In genomic region chr6:54597208-54597607, GRCm38 (mm10) we compare ENCODE assay signal across 9 mouse cellular contexts. TPM values are rescaled to one million over a fixed set of nuclear protein-coding genes. Genes with fewer than 3 reads are reported as not detected.
DNase-seq lines count a peak whose midpoint lies in the region; ATAC-seq and TF ChIP-seq lines count a peak whose summit lies in the region.
"Had no signal": no experiment of that assay in that cellular context is flagged by ENCODE, and none has a peak within 500 bp of the region (broad histone marks: within the 10 kb centered on the region; RNA-seq: fewer than 3 reads in every experiment).

Fkbp14 (minus strand) TSS chr6:54597308.

- ATAC-seq in liver, postnatal 0 days = no peak

- H3K36me3 ChIP-seq in heart, adult 2 months (ENCODE audit: control insufficient read depth, insufficient read depth, low read length) = no peaks in the 10 kb centered on the region
- no peaks in the 10 kb centered on the region for H3K36me3 ChIP-seq in liver, postnatal 0 days (replicated peaks; ENCODE audit: insufficient read depth, low read length)

- 76% methylated on average over 4 of the region's 4 CpGs for WGBS in heart, adult 2 months
- 80% methylated on average over 4 of the region's 4 CpGs for WGBS in liver, postnatal 0 days (ENCODE audit: insufficient replicate concordance)

- H3K4me3 ChIP-seq in heart, adult 2 months = peak within 1 kb of the TSS; percentile 91; the same call in 1 of the 2 replicates
- no peak within 1 kb of the TSS for H3K4me3 ChIP-seq in liver, postnatal 0 days (ENCODE audit: low read depth, low read length)

- H3K4me2 ChIP-seq in liver, postnatal 0 days (ENCODE audit: low read depth, low read length) = peak within 1 kb of the TSS; percentile 91; the same call in 1 of the 2 replicates

- H3K27ac ChIP-seq in heart, adult 2 months = no peak within 1 kb of the TSS
- no peak within 1 kb of the TSS for H3K27ac ChIP-seq in liver, postnatal 0 days (ENCODE audit: low read depth)

- no peaks in the 10 kb centered on the region; the same call in none of the 2 replicates for H3K4me1 ChIP-seq in heart, adult 2 months (ENCODE audit: control insufficient read depth, insufficient read depth, low read length)
- H3K4me1 ChIP-seq in liver, postnatal 0 days (ENCODE audit: insufficient read depth) = peaks cover 22% of the 10 kb centered on the region

- H3K9me3 ChIP-seq in liver, postnatal 0 days (ENCODE audit: low read length) = no peaks in the 10 kb centered on the region

- H3K79me2 ChIP-seq in heart, adult 2 months (replicated peaks; ENCODE audit: control insufficient read depth, insufficient read depth, low read length) = 0 out of 2 replicates have a peak, but pooled peaks cover 1% of the 10 kb centered on the region

- no peak for TF ChIP-seq CTCF in heart, adult 2 months (IDR thresholded peaks at IDR 0.05)
- no peak for TF ChIP-seq CTCF in liver, postnatal 0 days (IDR thresholded peaks at IDR 0.05; ENCODE audit: low read depth)

- DNase-seq in heart, adult 2 months = no peak
- DNase-seq in heart, adult 9 months (ENCODE audit: low spot score in 2 of 2) = no peak
- no peak for DNase-seq in adrenal gland, postnatal 36 days
- DNase-seq in heart, postnatal 14 days = no peak
- no peak for DNase-seq in liver, postnatal 0 days
- no peak for DNase-seq in right cerebral cortex, adult 18-20 months
- DNase-seq in retina, postnatal 1 day = no peak
- DNase-seq in left cerebral cortex, adult 18-20 months (ENCODE audit: low spot score in 2 of 2) = no peak
- DNase-seq: thymus, postnatal 25 days had no signal

- no peak for TF ChIP-seq EP300 in heart, adult 2 months (IDR thresholded peaks at IDR 0.05; ENCODE audit: insufficient read depth, low read depth, low read length)
- no peak for TF ChIP-seq EP300 in liver, postnatal 0 days (IDR thresholded peaks at IDR 0.05; ENCODE audit: low read depth)

- intact Hi-C loops in heart, adult 2 months (cut with DNase I) = loop anchor here (10.0 kb wide), 1 partner anchor 202 kb away; no protein-coding TSS in a partner anchor
- intact Hi-C loops in heart, postnatal 14 days (cut with DNase I) = loop anchor here (5.0 to 10.0 kb wide), 2 partner anchors 220 to 398 kb away; partner anchors contain the start of genes Ggct and Znrf2

- no peak within 1 kb of the TSS for H3K9ac ChIP-seq in heart, adult 2 months (ENCODE audit: low read depth, low read length)
- H3K9ac ChIP-seq in liver, postnatal 0 days (replicated peaks) = no peak within 1 kb of the TSS

- no peak for TF ChIP-seq POLR2A in heart, adult 2 months (IDR thresholded peaks at IDR 0.05; ENCODE audit: insufficient read depth, low read depth, low read length)

- H3K27me3 ChIP-seq in heart, adult 2 months (ENCODE audit: control insufficient read depth, insufficient read depth, low read length) = no peaks in the 10 kb centered on the region
- H3K27me3 ChIP-seq in liver, postnatal 0 days (ENCODE audit: insufficient read depth, low read length) = no peaks in the 10 kb centered on the region

RNA-seq across cellular contexts. Expression of gene Fkbp14, which starts in this region (rescaled TPM):
- total RNA-seq in heart, adult 2 months (2021) = 10 to 100 TPM in 1 of 2 experiments, 1 to 10 TPM in 1; 7.6 to 10.7 TPM
- 5.4 and 12.3 TPM in 2 replicates for polyA plus RNA-seq in heart, adult 2 months (2012; rRNA removed)
- total RNA-seq in adrenal gland, postnatal 36 days (2021) = 10 to 100 TPM; 18.4 to 24.0 TPM
- total RNA-seq in heart, postnatal 14 days (2021) = 10 to 100 TPM; 11.8 to 11.9 TPM
- polyA plus RNA-seq in liver, postnatal 0 days (2015; fragmentation: Nextera tagmentation; extraction: Ambion mirVana) = 1.7 and 2.3 TPM in 2 replicates
- 1 to 10 TPM; 9.5 to 9.9 TPM for total RNA-seq in left cerebral cortex, adult 18-20 months (2021)
